Mouse (Mus musculus): ENCODE results near the gene Cd72. TPM values are rescaled to one million over a fixed set of nuclear protein-coding genes. Genes with fewer than 3 reads are reported as not detected.

Gene Cd72
- polyA plus RNA-seq, 1 experiment from 2014 or later: 3.4 TPM

- Histone ChIP-seq H3K27ac (ENCODE audit: low read depth, low read length) (no peak overlapping the region), H3K4me2 (no peak overlapping the region), H3K27me3 (ENCODE audit: control insufficient read depth, insufficient read depth, low read length) (no peaks in the 10 kb centered on the region), H3K4me3 (ENCODE audit: low read depth, low read length) (no peak overlapping the region), H3K9me3 (ENCODE audit: control insufficient read depth, low read length) (no peaks in the 10 kb centered on the region), H3K36me3 (ENCODE audit: control insufficient read depth, insufficient read depth, low read length) (no peaks in the 10 kb centered on the region), H3K9ac (ENCODE audit: low read length) (no peak overlapping the region), H3K4me1 (ENCODE audit: control insufficient read depth, insufficient read depth, low read length) (no peaks in the 10 kb centered on the region)
- DNase-seq (ENCODE audit: low spot score, missing footprints): no peak
- 86% methylated on average over 6 of the region's 6 CpGs for WGBS
- no peak for ATAC-seq (ENCODE audit: low FRiP score)
These were observed 11.5 kb upstream of the Cd72 start for GRCm38 (mm10) chr4:43465935-43466334.

GRCm38 (mm10) chr4:43463102-43463501 lies 8.7 kb upstream of the Cd72 start:
- Histone ChIP-seq H3K4me1 (ENCODE audit: control insufficient read depth, insufficient read depth, low read length) (no peaks in the 10 kb centered on the region), H3K4me2 (no peak overlapping the region), H3K9me3 (ENCODE audit: control insufficient read depth, low read length) (no peaks in the 10 kb centered on the region), H3K9ac (ENCODE audit: low read length) (no peak overlapping the region), H3K36me3 (ENCODE audit: control insufficient read depth, insufficient read depth, low read length) (no peaks in the 10 kb centered on the region), H3K27ac (ENCODE audit: low read depth, low read length) (no peak overlapping the region), H3K27me3 (ENCODE audit: control insufficient read depth, insufficient read depth, low read length) (no peaks in the 10 kb centered on the region), H3K4me3 (ENCODE audit: low read depth, low read length) (no peak overlapping the region)
- WGBS: 93% methylated on average over 5 of the region's 5 CpGs
- ATAC-seq (ENCODE audit: low FRiP score): no peak
- no peak for DNase-seq (ENCODE audit: low spot score, missing footprints)

GRCm38 (mm10) chr4:43457124-43457523 lies 2.7 kb upstream of the Cd72 start:
- WGBS: 25% methylated on average over 8 of the region's 8 CpGs
- DNase-seq (ENCODE audit: low spot score, missing footprints) (no peak), ATAC-seq (ENCODE audit: low FRiP score) (no peak)
- Histone ChIP-seq H3K4me1 (ENCODE audit: control insufficient read depth, insufficient read depth, low read length) (peaks cover 4% of the 10 kb centered on the region; the same call in 1 of the 2 replicates), H3K36me3 (ENCODE audit: control insufficient read depth, insufficient read depth, low read length) (no peaks in the 10 kb centered on the region), H3K9ac (ENCODE audit: low read length) (no peak overlapping the region), H3K4me3 (ENCODE audit: low read depth, low read length) (no peak overlapping the region), H3K27me3 (ENCODE audit: control insufficient read depth, insufficient read depth, low read length) (peaks cover 15% of the 10 kb centered on the region), H3K27ac (ENCODE audit: low read depth, low read length) (no peak overlapping the region), H3K4me2 (no peak overlapping the region), H3K9me3 (ENCODE audit: control insufficient read depth, low read length) (no peaks in the 10 kb centered on the region)

- ATAC-seq (ENCODE audit: low FRiP score) (no peak), DNase-seq (ENCODE audit: low spot score, missing footprints) (no peak)
- no peak overlapping the region for H3K27ac ChIP-seq (ENCODE audit: low read depth, low read length)
- WGBS: 28% methylated on average over 4 of the region's 4 CpGs
- H3K9me3 ChIP-seq (ENCODE audit: control insufficient read depth, low read length): no peaks in the 10 kb centered on the region
- peaks cover 4% of the 10 kb centered on the region; the same call in 1 of the 2 replicates for H3K4me1 ChIP-seq (ENCODE audit: control insufficient read depth, insufficient read depth, low read length)
- no peak overlapping the region for H3K9ac ChIP-seq (ENCODE audit: low read length)
- H3K36me3 ChIP-seq (ENCODE audit: control insufficient read depth, insufficient read depth, low read length): no peaks in the 10 kb centered on the region
- H3K4me2 ChIP-seq: no peak overlapping the region
- peaks cover 15% of the 10 kb centered on the region for H3K27me3 ChIP-seq (ENCODE audit: control insufficient read depth, insufficient read depth, low read length)
- H3K4me3 ChIP-seq (ENCODE audit: low read depth, low read length): no peak overlapping the region
These were observed 2.0 kb upstream of the Cd72 start for GRCm38 (mm10) chr4:43456470-43456869.

- Histone ChIP-seq H3K9ac (ENCODE audit: low read length) (peak overlapping the region; percentile 3), H3K9me3 (ENCODE audit: control insufficient read depth, low read length) (no peaks in the 10 kb centered on the region), H3K27ac (ENCODE audit: low read depth, low read length) (no peak overlapping the region), H3K4me2 (peak overlapping the region; percentile 41), H3K27me3 (ENCODE audit: control insufficient read depth, insufficient read depth, low read length) (peaks cover 15% of the 10 kb centered on the region), H3K36me3 (ENCODE audit: control insufficient read depth, insufficient read depth, low read length) (no peaks in the 10 kb centered on the region), H3K4me1 (ENCODE audit: control insufficient read depth, insufficient read depth, low read length) (peaks cover 4% of the 10 kb centered on the region; the same call in 1 of the 2 replicates), H3K4me3 (ENCODE audit: low read depth, low read length) (peak overlapping the region; percentile 22; the same call in 1 of the 2 replicates)
- WGBS: under 1% methylated on average over 17 of the region's 18 CpGs
- peak; percentile 88 for DNase-seq (ENCODE audit: low spot score, missing footprints)
- peak; percentile 27; the same call in 1 of the 2 replicates for ATAC-seq (ENCODE audit: low FRiP score)
These were observed 1.0 kb downstream of the Cd72 start for GRCm38 (mm10) chr4:43453413-43453812.

GRCm38 (mm10) chr4:43452315-43452714 lies 2.1 kb downstream of the Cd72 start:
- Histone ChIP-seq H3K9me3 (ENCODE audit: control insufficient read depth, low read length) (no peaks in the 10 kb centered on the region), H3K27me3 (ENCODE audit: control insufficient read depth, insufficient read depth, low read length) (peaks cover 15% of the 10 kb centered on the region), H3K4me3 (ENCODE audit: low read depth, low read length) (no peak overlapping the region), H3K4me2 (no peak overlapping the region), H3K4me1 (ENCODE audit: control insufficient read depth, insufficient read depth, low read length) (peaks cover 4% of the 10 kb centered on the region; the same call in 1 of the 2 replicates), H3K9ac (ENCODE audit: low read length) (no peak overlapping the region), H3K36me3 (ENCODE audit: control insufficient read depth, insufficient read depth, low read length) (no peaks in the 10 kb centered on the region; the same call in 1 of the 2 replicates), H3K27ac (ENCODE audit: low read depth, low read length) (no peak overlapping the region)
- DNase-seq (ENCODE audit: low spot score, missing footprints) (no peak), ATAC-seq (ENCODE audit: low FRiP score) (no peak)
- 53% methylated on average over 11 of the region's 11 CpGs for WGBS

- H3K4me3 ChIP-seq (ENCODE audit: low read depth, low read length): no peak overlapping the region
- peaks cover 9% of the 10 kb centered on the region for H3K36me3 ChIP-seq (ENCODE audit: control insufficient read depth, insufficient read depth, low read length)
- H3K4me1 ChIP-seq (ENCODE audit: control insufficient read depth, insufficient read depth, low read length): peaks cover 8% of the 10 kb centered on the region
- H3K27ac ChIP-seq (ENCODE audit: low read depth, low read length): no peak overlapping the region
- H3K9ac ChIP-seq (ENCODE audit: low read length): no peak overlapping the region
- H3K9me3 ChIP-seq (ENCODE audit: control insufficient read depth, low read length): no peaks in the 10 kb centered on the region
- H3K4me2 ChIP-seq: no peak overlapping the region
- DNase-seq (ENCODE audit: low spot score, missing footprints) (no peak), ATAC-seq (ENCODE audit: low FRiP score) (no peak)
- peaks cover 7% of the 10 kb centered on the region for H3K27me3 ChIP-seq (ENCODE audit: control insufficient read depth, insufficient read depth, low read length)
- WGBS: 82% methylated on average over 3 of the region's 3 CpGs
These were observed 5.9 kb downstream of the Cd72 start for GRCm38 (mm10) chr4:43448554-43448953.

GRCm38 (mm10) chr4:43447251-43447650 lies 7.2 kb downstream of the Cd72 start:
- no peaks in the 10 kb centered on the region; the same call in 1 of the 2 replicates for H3K27me3 ChIP-seq (ENCODE audit: control insufficient read depth, insufficient read depth, low read length)
- no peak overlapping the region for H3K9ac ChIP-seq (ENCODE audit: low read length)
- DNase-seq (ENCODE audit: low spot score, missing footprints) (no peak), ATAC-seq (ENCODE audit: low FRiP score) (no peak)
- H3K4me1 ChIP-seq (ENCODE audit: control insufficient read depth, insufficient read depth, low read length): peaks cover 8% of the 10 kb centered on the region
- H3K9me3 ChIP-seq (ENCODE audit: control insufficient read depth, low read length): no peaks in the 10 kb centered on the region
- no peak overlapping the region for H3K4me2 ChIP-seq
- H3K27ac ChIP-seq (ENCODE audit: low read depth, low read length): no peak overlapping the region
- H3K36me3 ChIP-seq (ENCODE audit: control insufficient read depth, insufficient read depth, low read length): peaks cover 9% of the 10 kb centered on the region
- no peak overlapping the region for H3K4me3 ChIP-seq (ENCODE audit: low read depth, low read length)
- 94% methylated on average over 13 of the region's 13 CpGs for WGBS

- peaks cover 8% of the 10 kb centered on the region for H3K4me1 ChIP-seq (ENCODE audit: control insufficient read depth, insufficient read depth, low read length)
- 1% methylated on average over 26 of the region's 28 CpGs for WGBS
- H3K9me3 ChIP-seq (ENCODE audit: control insufficient read depth, low read length): no peaks in the 10 kb centered on the region
- peak overlapping the region; percentile 93 for H3K9ac ChIP-seq (ENCODE audit: low read length)
- peak overlapping the region; percentile 97 for H3K4me3 ChIP-seq (ENCODE audit: low read depth, low read length)
- no peak for ATAC-seq (ENCODE audit: low FRiP score)
- no peaks in the 10 kb centered on the region for H3K27me3 ChIP-seq (ENCODE audit: control insufficient read depth, insufficient read depth, low read length)
- H3K27ac ChIP-seq (ENCODE audit: low read depth, low read length): peak overlapping the region; percentile 75; the same call in 1 of the 2 replicates
- peaks cover 9% of the 10 kb centered on the region for H3K36me3 ChIP-seq (ENCODE audit: control insufficient read depth, insufficient read depth, low read length)
- peak; percentile 95 for DNase-seq (ENCODE audit: low spot score, missing footprints)
- peak overlapping the region; percentile 91 for H3K4me2 ChIP-seq
These were observed 10.9 kb downstream of the Cd72 start for GRCm38 (mm10) chr4:43443511-43443910.

Data from midbrain, embryonic 11.5 days (tissue).